Mouse (Mus musculus) cerebellum, adult 2 months (tissue): ENCODE data around the gene Mphosph9.

Experiments
- CTCF ChIP-seq: fragments of 200-500 bp; IDR thresholded peaks from 2 replicates; pipeline ENCODE4 v1.5.1; 2011; ENCODE audit warnings: low read depth, mild to moderate bottlenecking, control low read depth, low read length, moderate library complexity, borderline replicate concordance; ENCODE audit not compliant: insufficient read depth
- POLR2A ChIP-seq: fragments of 200-500 bp; IDR thresholded peaks from 2 replicates; pipeline ENCODE4 v1.6.1; 2011; ENCODE audit warnings: low read length, control low read depth, borderline replicate concordance; ENCODE audit not compliant: insufficient read depth

GRCm38 (mm10) chr5:124259133-124259532 is 68.6 kb downstream of the Mphosph9 start:
- TF ChIP-seq CTCF (no peak), POLR2A (no peak)
